Mouse (Mus musculus) forebrain, embryonic 14.5 days (tissue): Measurements from ENCODE around the gene Rnf141. TPM values are rescaled to one million over a fixed set of nuclear protein-coding genes. Genes with fewer than 3 reads are reported as not detected.

Source experiments
- ATAC-seq: fragments of 200-750 bp; cut with Nextera tagmentation; 2 replicates; pipeline ENCODE4 v1.8.0; 2017; ENCODE audit warnings: mild to moderate bottlenecking, moderate library complexity
- DNase-seq: peaks from one replicate; pipeline ENCODE4 v3.0.0-alpha.2; 2015; ENCODE audit warnings: low spot score
- H3K27ac ChIP-seq: fragments of 300-500 bp; sonication (generic); 2 replicates; pipeline ENCODE4 v1.5.1; 2014; ENCODE audit warnings: low read depth, mild to moderate bottlenecking, control low read depth, low read length, moderate library complexity
- H3K27me3 ChIP-seq: fragments of 300-500 bp; sonication (generic); replicated peaks from 2 replicates; pipeline ENCODE4 v1.6.1; 2014; ENCODE audit warnings: low read length, control low read depth, mixed read lengths; ENCODE audit not compliant: control insufficient read depth, insufficient read depth
- H3K36me3 ChIP-seq: fragments of 300-500 bp; sonication (generic); 2 replicates; pipeline ENCODE4 v1.6.1; 2014; ENCODE audit warnings: low read length, control low read depth; ENCODE audit not compliant: control insufficient read depth, insufficient read depth
- H3K4me1 ChIP-seq: fragments of 300-500 bp; sonication (generic); 2 replicates; pipeline ENCODE4 v1.6.1; 2014; ENCODE audit warnings: antibody characterized with exemption, low read length, control low read depth; ENCODE audit not compliant: control insufficient read depth, insufficient read depth
- H3K4me2 ChIP-seq: fragments of 300-500 bp; sonication (generic); 2 replicates; pipeline ENCODE4 v1.6.1; 2014; ENCODE audit warnings: mild to moderate bottlenecking, control low read depth, low read length
- H3K4me3 ChIP-seq: fragments of 300-500 bp; sonication (generic); 2 replicates; pipeline ENCODE4 v1.5.1; 2014; ENCODE audit warnings: low read depth, low read length, control low read depth
- H3K9ac ChIP-seq: fragments of 300-500 bp; sonication (generic); 2 replicates; pipeline ENCODE4 v1.6.1; 2014; ENCODE audit warnings: mild to moderate bottlenecking, low read length, control low read depth, moderate library complexity
- H3K9me3 ChIP-seq: fragments of 300-500 bp; sonication (generic); replicated peaks from 2 replicates; pipeline ENCODE4 v1.6.1; 2016; ENCODE audit warnings: low read length, control low read depth, mixed read lengths; ENCODE audit not compliant: control insufficient read depth
- WGBS: fragments of 180-500 bp; shearing (Covaris S2); extraction: QIAGEN DNeasy Blood & Tissue Kit; methylation state at CpG from one replicate; pipeline ENCODE4 v1.1.7; 2014; 5-methylcytosine and 5-hydroxymethylcytosine counted together
- polyA plus RNA-seq: library from polyadenylated mRNA; unstranded; fragments of >200 nt; fragmentation: Nextera tagmentation; extraction: Ambion mirVana; gene quantifications from 2 replicates; pipeline ENCODE4 v1.2.1, GENCODE M21; 2014

The Rnf141 gene
- polyA plus RNA-seq, 1 experiment from 2014 or later, result 36.8 TPM

GRCm38 (mm10) chr7:110847321-110847720, 3.1 kb upstream of the Rnf141 start:
- 88% methylated on average over 2 of the region's 2 CpGs for WGBS
- Histone ChIP-seq H3K27ac (no peak overlapping the region), H3K9ac (no peak overlapping the region), H3K4me2 (no peak overlapping the region), H3K27me3 (no peaks in the 10 kb centered on the region), H3K4me1 (0 out of 2 replicates have a peak, but pooled peaks cover 4% of the 10 kb centered on the region), H3K36me3 (no peaks in the 10 kb centered on the region), H3K4me3 (no peak overlapping the region), H3K9me3 (no peaks in the 10 kb centered on the region)
- DNase-seq (no peak), ATAC-seq (no peak)

DNA sequence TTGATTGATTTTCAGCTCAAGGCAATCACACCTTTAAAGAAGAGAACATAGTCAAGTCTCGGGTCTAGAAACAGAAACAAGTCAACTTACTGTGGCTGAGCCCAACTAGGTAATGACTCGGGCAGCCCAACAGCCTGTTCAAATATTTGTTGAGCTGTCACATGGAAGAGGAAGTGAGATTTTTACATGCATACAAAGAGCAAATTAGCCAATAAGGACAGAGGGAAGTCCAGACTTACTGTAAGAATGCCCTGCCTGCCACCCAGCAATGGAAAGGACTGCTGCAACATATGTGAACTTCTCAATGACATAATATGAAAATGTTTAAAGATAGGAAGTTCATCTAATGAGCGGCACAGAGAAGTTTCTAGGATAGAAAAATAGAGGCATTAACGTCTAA, 3.9 kb downstream of the Rnf141 start:
- H3K36me3 ChIP-seq, result no peaks in the 10 kb centered on the region
- H3K9ac ChIP-seq, result no peak overlapping the region
- 90% methylated on average over 4 of the region's 4 CpGs for WGBS
- no peak for ATAC-seq
- no peak overlapping the region for H3K4me2 ChIP-seq
- H3K4me3 ChIP-seq, result no peak overlapping the region
- H3K9me3 ChIP-seq, result no peaks in the 10 kb centered on the region
- no peaks in the 10 kb centered on the region for H3K27me3 ChIP-seq
- 0 out of 2 replicates have a peak, but pooled peaks cover 4% of the 10 kb centered on the region for H3K4me1 ChIP-seq
- no peak for DNase-seq
- H3K27ac ChIP-seq, result no peak overlapping the region

DNA sequence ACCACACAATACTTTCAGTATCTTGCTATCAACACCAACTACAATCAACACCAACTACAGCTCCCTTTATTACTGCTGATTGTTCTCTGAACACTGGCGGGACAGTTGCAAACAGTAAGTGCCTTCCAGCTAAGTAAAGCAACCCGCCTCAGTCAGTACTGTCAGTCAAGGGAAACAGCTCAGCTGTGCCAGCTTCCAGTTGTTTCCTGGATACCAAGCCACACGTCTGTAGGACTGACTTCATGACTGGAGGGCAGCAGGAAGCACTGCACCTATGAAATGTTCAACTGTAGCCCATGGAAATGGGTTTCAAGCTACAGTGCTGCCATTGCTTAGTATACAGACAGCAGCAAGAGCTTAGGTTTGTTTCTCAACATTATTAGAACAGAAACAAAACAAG, 9.7 kb downstream of the Rnf141 start:
- ATAC-seq, result no peak
- WGBS, result 73% methylated on average over 3 of the region's 3 CpGs

GRCm38 (mm10) chr7:110834018-110834417, 10.2 kb downstream of the Rnf141 start:
- Histone ChIP-seq H3K27ac (no peak overlapping the region), H3K4me1 (no peaks in the 10 kb centered on the region), H3K36me3 (peaks cover 20% of the 10 kb centered on the region; the same call in 1 of the 2 replicates), H3K4me3 (no peak overlapping the region), H3K27me3 (no peaks in the 10 kb centered on the region), H3K9me3 (no peaks in the 10 kb centered on the region), H3K4me2 (no peak overlapping the region), H3K9ac (no peak overlapping the region)
- 93% methylated on average over 1 of the region's 1 CpGs for WGBS
- DNase-seq, result no peak
- no peak for ATAC-seq

More for the DNA sequence above, 9.7 kb downstream of the Rnf141 start:
- Histone ChIP-seq H3K36me3 (peaks cover 15% of the 10 kb centered on the region; the same call in 1 of the 2 replicates), H3K27me3 (no peaks in the 10 kb centered on the region), H3K9me3 (no peaks in the 10 kb centered on the region), H3K9ac (no peak overlapping the region), H3K4me1 (no peaks in the 10 kb centered on the region), H3K4me3 (no peak overlapping the region), H3K4me2 (no peak overlapping the region), H3K27ac (no peak overlapping the region)
- no peak for DNase-seq

DNA sequence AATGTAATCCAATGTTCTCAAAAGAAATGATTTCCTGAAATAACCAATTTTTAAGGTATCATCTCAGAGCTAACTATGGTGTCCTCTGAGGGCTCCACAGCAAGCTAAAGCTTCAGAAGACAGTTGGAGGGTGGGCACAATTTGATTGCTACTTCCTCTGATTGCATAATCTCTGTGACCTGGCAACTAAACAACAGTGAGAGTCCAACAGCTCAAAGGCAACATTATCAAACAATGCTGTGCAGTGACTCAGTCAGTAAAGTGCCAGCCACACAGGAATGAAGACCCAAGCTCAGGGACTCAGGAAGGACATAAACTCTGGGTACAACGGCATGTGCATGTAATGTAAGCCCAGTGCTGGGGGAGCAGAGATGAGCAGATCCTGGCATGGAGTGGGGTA, 11.2 kb downstream of the Rnf141 start:
- Histone ChIP-seq H3K4me2 (no peak overlapping the region), H3K4me1 (no peaks in the 10 kb centered on the region), H3K4me3 (no peak overlapping the region), H3K36me3 (peaks cover 27% of the 10 kb centered on the region; the same call in 1 of the 2 replicates), H3K27me3 (no peaks in the 10 kb centered on the region), H3K27ac (no peak overlapping the region), H3K9ac (no peak overlapping the region), H3K9me3 (no peaks in the 10 kb centered on the region)
- ATAC-seq, result no peak
- no peak for DNase-seq
- WGBS, result 96% methylated on average over 1 of the region's 1 CpGs

GRCm38 (mm10) chr7:110823995-110824953, 20.0 kb downstream of the Rnf141 start:
- no peak overlapping the region for H3K4me2 ChIP-seq
- H3K9me3 ChIP-seq, result no peaks in the 10 kb centered on the region
- H3K4me1 ChIP-seq, result no peaks in the 10 kb centered on the region
- H3K27ac ChIP-seq, result no peak overlapping the region
- H3K9ac ChIP-seq, result no peak overlapping the region
- no peak overlapping the region for H3K4me3 ChIP-seq
- 93% methylated on average over 8 of the region's 8 CpGs for WGBS
- H3K27me3 ChIP-seq, result no peaks in the 10 kb centered on the region
- peaks cover 35% of the 10 kb centered on the region for H3K36me3 ChIP-seq
- DNase-seq (no peak), ATAC-seq (no peak)

DNA sequence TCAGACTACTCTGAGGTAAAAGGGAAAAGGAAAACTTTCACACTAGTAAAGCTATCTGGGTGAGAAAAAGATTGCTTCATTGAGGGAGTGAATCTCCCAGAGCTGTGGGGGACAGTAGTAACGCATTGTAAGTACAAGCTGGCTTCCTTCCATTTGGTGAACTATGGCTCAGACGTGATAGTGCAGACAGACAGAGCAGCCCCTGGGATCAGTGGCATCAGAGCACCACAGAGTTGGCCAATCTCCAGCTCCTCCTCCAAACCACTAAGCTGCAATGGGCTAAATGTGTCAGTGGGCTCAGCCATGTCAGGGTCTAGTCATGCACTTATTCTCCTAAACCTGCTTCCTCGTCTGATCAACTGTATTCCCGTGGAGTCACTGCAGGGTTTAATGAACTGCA, 20.7 kb downstream of the Rnf141 start:
- Histone ChIP-seq H3K4me1 (no peaks in the 10 kb centered on the region), H3K9ac (no peak overlapping the region), H3K27ac (no peak overlapping the region), H3K9me3 (no peaks in the 10 kb centered on the region), H3K27me3 (no peaks in the 10 kb centered on the region), H3K4me2 (no peak overlapping the region), H3K36me3 (peaks cover 28% of the 10 kb centered on the region), H3K4me3 (no peak overlapping the region)
- DNase-seq, result no peak
- ATAC-seq, result no peak
- whole genome bisulfite sequencing, result 86% methylated on average over 4 of the region's 4 CpGs

DNA sequence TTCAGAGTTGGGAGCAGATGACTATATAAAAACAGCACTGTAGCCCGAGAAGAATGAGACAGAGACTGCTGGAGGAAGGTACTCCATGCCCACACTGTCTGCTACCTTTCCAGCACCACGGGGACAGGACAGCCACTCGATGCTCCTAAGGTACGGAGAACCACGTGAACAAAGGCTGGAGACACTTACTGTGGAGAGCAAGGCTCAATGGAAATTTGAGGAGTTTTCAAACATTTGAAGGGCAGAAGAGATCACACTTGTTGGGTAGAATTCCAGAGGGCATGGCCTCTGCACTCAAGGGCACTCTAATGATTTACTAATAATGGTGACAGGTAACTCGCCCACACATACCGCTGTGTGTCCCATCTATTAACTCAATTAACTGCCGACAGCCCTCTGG, 21.2 kb downstream of the Rnf141 start:
- 90% methylated on average over 8 of the region's 8 CpGs for WGBS
- DNase-seq (no peak), ATAC-seq (no peak)
- Histone ChIP-seq H3K4me3 (no peak overlapping the region), H3K9me3 (no peaks in the 10 kb centered on the region), H3K27me3 (no peaks in the 10 kb centered on the region), H3K27ac (no peak overlapping the region), H3K36me3 (peaks cover 25% of the 10 kb centered on the region), H3K4me2 (no peak overlapping the region), H3K9ac (no peak overlapping the region), H3K4me1 (no peaks in the 10 kb centered on the region)

GRCm38 (mm10) chr7:110822055-110822454, 22.2 kb downstream of the Rnf141 start:
- no peaks in the 10 kb centered on the region for H3K4me1 ChIP-seq

More at GRCm38 (mm10) chr7:110822055-110822454, 22.2 kb downstream of the Rnf141 start:
- H3K9me3 ChIP-seq, result no peaks in the 10 kb centered on the region
- 83% methylated on average over 4 of the region's 4 CpGs for WGBS
- peaks cover 23% of the 10 kb centered on the region for H3K36me3 ChIP-seq
- no peak overlapping the region for H3K4me3 ChIP-seq
- H3K9ac ChIP-seq, result no peak overlapping the region
- no peaks in the 10 kb centered on the region for H3K27me3 ChIP-seq
- no peak overlapping the region for H3K27ac ChIP-seq
- ATAC-seq (no peak), DNase-seq (no peak)
- H3K4me2 ChIP-seq, result no peak overlapping the region
